Mouse (Mus musculus) liver, adult 2 months (tissue): ENCODE results near the gene Ss18l2. TPM values are rescaled to one million over a fixed set of nuclear protein-coding genes. Genes with fewer than 3 reads are reported as not detected.

Experiments used
- DNase-seq: peaks from one replicate; pipeline ENCODE4 v3.0.0-alpha.2; 2011; ENCODE audit warnings: low read depth, low spot score; ENCODE audit errors: extremely low read depth
- H3K27ac ChIP-seq: fragments of 200-500 bp; replicated peaks from 2 replicates; pipeline ENCODE4 v1.5.1; 2012; ENCODE audit warnings: low read depth, mild to moderate bottlenecking, control low read depth, inconsistent platforms, low read length; ENCODE audit not compliant: insufficient read depth
- H3K27me3 ChIP-seq: fragments of 200-500 bp; 2 replicates; pipeline ENCODE4 v1.6.1; 2012; ENCODE audit warnings: mild to moderate bottlenecking, moderate library complexity, low read length, inconsistent platforms; ENCODE audit not compliant: control insufficient read depth, insufficient read depth
- H3K36me3 ChIP-seq: fragments of 200-500 bp; 2 replicates; pipeline ENCODE4 v1.6.1; 2012; ENCODE audit warnings: low read length, inconsistent platforms; ENCODE audit not compliant: control insufficient read depth, insufficient read depth
- H3K4me1 ChIP-seq: fragments of 200-500 bp; 2 replicates; pipeline ENCODE4 v1.6.1; 2011; ENCODE audit warnings: low read length; ENCODE audit not compliant: control insufficient read depth, insufficient read depth
- H3K4me3 ChIP-seq: fragments of 200-500 bp; 2 replicates; pipeline ENCODE4 v1.5.1; 2011; ENCODE audit warnings: low read depth, mild to moderate bottlenecking, control low read depth, low read length, moderate library complexity; ENCODE audit not compliant: insufficient read depth
- H3K79me2 ChIP-seq: fragments of 200-500 bp; 2 replicates; pipeline ENCODE4 v1.6.1; 2012; ENCODE audit warnings: inconsistent platforms, mild to moderate bottlenecking, low read length, moderate library complexity; ENCODE audit not compliant: control insufficient read depth, insufficient read depth
- H3K9ac ChIP-seq: fragments of 200-500 bp; 2 replicates; pipeline ENCODE4 v1.6.1; 2012; ENCODE audit warnings: low read depth, mild to moderate bottlenecking, control low read depth, inconsistent platforms, low read length
- CTCF ChIP-seq: fragments of 200-500 bp; IDR thresholded peaks from 2 replicates; pipeline ENCODE4 v1.5.1; 2011; ENCODE audit warnings: low read depth, low read length, control low read depth
- POLR2A ChIP-seq: fragments of 200-500 bp; IDR thresholded peaks from 2 replicates; pipeline ENCODE4 v1.6.1; 2011; ENCODE audit warnings: low read length, control low read depth; ENCODE audit not compliant: insufficient read depth; ENCODE audit errors: extremely low read depth
- WGBS: fragments of 180-500 bp; shearing (Covaris S2); methylation state at CpG from one replicate; pipeline ENCODE4 v1.1.7; 2018; 5-methylcytosine and 5-hydroxymethylcytosine counted together
- polyA plus RNA-seq: library from polyadenylated mRNA; depleted of rRNA; stranded (reverse); fragments of >200 nt; gene quantifications from 2 replicates; pipeline ENCODE4 v1.2.3, GENCODE M21; 2012
- total RNA-seq: library from RNA; depleted of rRNA; stranded (reverse); fragments of >200 nt; gene quantifications from 2 replicates; pipeline ENCODE4 v1.2.3, GENCODE M21; 2014

The Ss18l2 gene
- total and polyA plus RNA-seq, 2 experiments = 35.2 to 83.3 TPM

- WGBS = 47% methylated on average over 10 of the region's 10 CpGs
- H3K27me3 ChIP-seq = no peaks in the 10 kb centered on the region
These were observed 48.0 kb downstream of the Ss18l2 start for GRCm38 (mm10) chr9:121757835-121758814.

GRCm38 (mm10) chr9:121759091-121760081, 49.3 kb downstream of the Ss18l2 start, which contains the start of gene Zfp651:
Gene Zfp651 (plus strand): TSS chr9:121759330.
- Histone ChIP-seq H3K9ac (peak within 1 kb of the TSS; percentile 56), H3K36me3 (peaks cover 23% of the 10 kb centered on the region), H3K27ac (no peak within 1 kb of the TSS), H3K27me3 (no peaks in the 10 kb centered on the region), H3K4me1 (peaks cover 12% of the 10 kb centered on the region), H3K79me2 (no peaks in the 10 kb centered on the region), H3K4me3 (peak within 1 kb of the TSS; percentile 55)
- WGBS = 2% methylated on average over 97 of the region's 97 CpGs
- TF ChIP-seq CTCF (no peak), POLR2A (no peak)
- no peak for DNase-seq

More at GRCm38 (mm10) chr9:121757835-121758814, 48.0 kb downstream of the Ss18l2 start:
- H3K79me2 ChIP-seq = no peaks in the 10 kb centered on the region
- H3K36me3 ChIP-seq = peaks cover 32% of the 10 kb centered on the region
- peaks cover 12% of the 10 kb centered on the region for H3K4me1 ChIP-seq
- H3K27ac ChIP-seq = no peak overlapping the region
- H3K9ac ChIP-seq = no peak overlapping the region
- peak; percentile 22 for DNase-seq
- H3K4me3 ChIP-seq = no peak overlapping the region
- TF ChIP-seq POLR2A = no peak

- TF ChIP-seq POLR2A (no peak), CTCF (no peak)
- no peak for DNase-seq
- peaks cover 12% of the 10 kb centered on the region for H3K4me1 ChIP-seq
- H3K27me3 ChIP-seq = no peaks in the 10 kb centered on the region
- H3K27ac ChIP-seq = no peak overlapping the region
- 7% methylated on average over 43 of the region's 43 CpGs for WGBS
- peaks cover 13% of the 10 kb centered on the region for H3K36me3 ChIP-seq
- peak overlapping the region; percentile 56; the same call in 1 of the 2 replicates for H3K9ac ChIP-seq
- peak overlapping the region; percentile 55 for H3K4me3 ChIP-seq
- no peaks in the 10 kb centered on the region for H3K79me2 ChIP-seq
These were observed 50.4 kb downstream of the Ss18l2 start for GRCm38 (mm10) chr9:121760271-121761090.

- no peak for DNase-seq
- peaks cover 12% of the 10 kb centered on the region for H3K4me1 ChIP-seq
- H3K9ac ChIP-seq = no peak overlapping the region
- 79% methylated on average over 10 of the region's 10 CpGs for whole genome bisulfite sequencing
- H3K36me3 ChIP-seq = peaks cover 6% of the 10 kb centered on the region; the same call in 1 of the 2 replicates
- no peaks in the 10 kb centered on the region for H3K27me3 ChIP-seq
- no peaks in the 10 kb centered on the region for H3K79me2 ChIP-seq
- no peak overlapping the region for H3K27ac ChIP-seq
- no peak overlapping the region for H3K4me3 ChIP-seq
- TF ChIP-seq CTCF (no peak), POLR2A (no peak)
These were observed 51.0 kb downstream of the Ss18l2 start for GRCm38 (mm10) chr9:121761091-121761665.
